Mouse (Mus musculus) spleen, postnatal 36 days (tissue): ENCODE results near the gene Slco4a1.

Experiments used
- DNase-seq, 2 experiments: peaks; one replicate each; pipeline ENCODE4 v3.0.0; 2022; ENCODE audit warnings: low spot score in 2 of 2, mixed read lengths in 1 of 2

Slco4a1 gene

GRCm38 (mm10) chr2:180501217-180501967 lies 45.3 kb downstream of the Slco4a1 start:
- DNase-seq, result no peak

- no peak for DNase-seq
Observed at GRCm38 (mm10) chr2:180506281-180506680, 50.2 kb downstream of the Slco4a1 start.

- no peak for DNase-seq
Observed at GRCm38 (mm10) chr2:180508455-180509115, 52.5 kb downstream of the Slco4a1 start.

GRCm38 (mm10) chr2:180510867-180511266 lies 54.8 kb downstream of the Slco4a1 start:
- DNase-seq, result no peak

- DNase-seq, result no peak
Observed at GRCm38 (mm10) chr2:180511875-180512661, 56.0 kb downstream of the Slco4a1 start.

GRCm38 (mm10) chr2:180513019-180513418 lies 57.0 kb downstream of the Slco4a1 start:
- no peak for DNase-seq

GRCm38 (mm10) chr2:180513835-180514234 lies 57.8 kb downstream of the Slco4a1 start:
- DNase-seq, result no peak

GRCm38 (mm10) chr2:180521437-180522221 lies 65.6 kb downstream of the Slco4a1 start:
- no peak for DNase-seq

GRCm38 (mm10) chr2:180522825-180523224 lies 66.8 kb downstream of the Slco4a1 start:
- no peak for DNase-seq
